Mouse (Mus musculus): ENCODE measurements at regions not wholly inside any gene's neighbourhood (a gene's known extent, or its start where the extent isn't known, plus 50 kb on each side); places are given as distances from the start of the nearest gene placed in this dataset.

GRCm38 (mm10) chr10:126169095-126169873 lies 203.3 kb downstream of the Lrig3 start:
- Histone ChIP-seq H3K4me3 (ENCODE audit: low read depth, low read length) (no peak overlapping the region), H3K27me3 (replicated peaks; ENCODE audit: insufficient read depth, low read length) (0 out of 2 replicates have a peak, but pooled peaks cover 3% of the 10 kb centered on the region), H3K4me1 (ENCODE audit: insufficient read depth, low read depth, low read length) (no peaks in the 10 kb centered on the region), H3K27ac (ENCODE audit: low read length) (no peak overlapping the region), H3K4me2 (replicated peaks; ENCODE audit: low read depth, low read length) (no peak overlapping the region; the same call in 1 of the 2 replicates), H3K9me3 (ENCODE audit: low read length) (no peaks in the 10 kb centered on the region), H3K9ac (replicated peaks; ENCODE audit: low read depth) (no peak overlapping the region), H3K36me3 (ENCODE audit: insufficient read depth, low read length) (no peaks in the 10 kb centered on the region)
- no peak for ATAC-seq
- DNase-seq (ENCODE audit: low spot score): no peak
- WGBS: 50% methylated on average over 25 of the region's 25 CpGs
- TF ChIP-seq CTCF (IDR thresholded peaks at IDR 0.05): no peak
- no peak for TF ChIP-seq EP300 (IDR thresholded peaks at IDR 0.05)

- Histone ChIP-seq H3K27me3 (replicated peaks; ENCODE audit: insufficient read depth, low read length) (0 out of 2 replicates have a peak, but pooled peaks cover 3% of the 10 kb centered on the region), H3K4me3 (ENCODE audit: low read depth, low read length) (no peak overlapping the region), H3K4me2 (replicated peaks; ENCODE audit: low read depth, low read length) (no peak overlapping the region), H3K27ac (ENCODE audit: low read length) (no peak overlapping the region), H3K9me3 (ENCODE audit: low read length) (no peaks in the 10 kb centered on the region), H3K4me1 (ENCODE audit: insufficient read depth, low read depth, low read length) (no peaks in the 10 kb centered on the region), H3K9ac (replicated peaks; ENCODE audit: low read depth) (no peak overlapping the region), H3K36me3 (ENCODE audit: insufficient read depth, low read length) (no peaks in the 10 kb centered on the region)
- DNase-seq (ENCODE audit: low spot score): no peak
- 49% methylated on average over 5 of the region's 5 CpGs for WGBS
- ATAC-seq: no peak
- TF ChIP-seq CTCF (IDR thresholded peaks at IDR 0.05) (peak; percentile 55), EP300 (IDR thresholded peaks at IDR 0.05) (no peak)
Observed at GRCm38 (mm10) chr10:126169874-126170163, 203.9 kb downstream of the Lrig3 start.

- ATAC-seq: no peak
- Histone ChIP-seq H3K27me3 (replicated peaks; ENCODE audit: insufficient read depth, low read length) (no peaks in the 10 kb centered on the region), H3K4me2 (replicated peaks; ENCODE audit: low read depth, low read length) (no peak overlapping the region), H3K9ac (replicated peaks; ENCODE audit: low read depth) (no peak overlapping the region), H3K36me3 (ENCODE audit: insufficient read depth, low read length) (no peaks in the 10 kb centered on the region), H3K9me3 (ENCODE audit: low read length) (no peaks in the 10 kb centered on the region), H3K4me1 (ENCODE audit: insufficient read depth, low read depth, low read length) (no peaks in the 10 kb centered on the region), H3K27ac (ENCODE audit: low read length) (no peak overlapping the region), H3K4me3 (ENCODE audit: low read depth, low read length) (no peak overlapping the region)
- TF ChIP-seq CTCF (IDR thresholded peaks at IDR 0.05): no peak
- TF ChIP-seq EP300 (IDR thresholded peaks at IDR 0.05): no peak
- WGBS: 74% methylated on average over 4 of the region's 4 CpGs
- DNase-seq (ENCODE audit: low spot score): no peak
Observed at GRCm38 (mm10) chr10:126176759-126177473, 210.9 kb downstream of the Lrig3 start.

DNA sequence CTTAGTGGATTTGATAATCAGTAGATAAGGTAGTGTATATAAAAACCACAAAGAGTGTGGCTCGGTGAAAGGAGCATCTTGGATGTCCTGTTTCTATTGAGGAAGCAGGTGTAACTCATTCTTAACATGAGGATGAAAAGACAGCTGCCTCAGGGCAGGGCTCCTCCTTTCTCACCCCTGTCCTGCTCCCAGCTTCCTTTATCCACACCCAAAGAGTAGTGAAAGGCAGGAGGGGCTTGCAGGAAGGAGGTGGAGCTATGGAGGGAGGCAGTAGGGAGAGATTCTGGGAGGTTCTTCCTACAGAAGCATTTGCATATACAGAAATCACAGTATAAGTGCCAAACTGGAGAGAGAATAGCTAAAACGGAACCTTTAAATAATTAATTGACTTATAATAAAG lies 216.4 kb downstream of the Lrig3 start:
- Histone ChIP-seq H3K36me3 (ENCODE audit: insufficient read depth, low read length) (no peaks in the 10 kb centered on the region), H3K9ac (replicated peaks; ENCODE audit: low read depth) (no peak overlapping the region), H3K27ac (ENCODE audit: low read length) (no peak overlapping the region), H3K9me3 (ENCODE audit: low read length) (no peaks in the 10 kb centered on the region), H3K27me3 (replicated peaks; ENCODE audit: insufficient read depth, low read length) (no peaks in the 10 kb centered on the region), H3K4me1 (ENCODE audit: insufficient read depth, low read depth, low read length) (no peaks in the 10 kb centered on the region), H3K4me3 (ENCODE audit: low read depth, low read length) (no peak overlapping the region), H3K4me2 (replicated peaks; ENCODE audit: low read depth, low read length) (no peak overlapping the region)
- WGBS: 70% methylated on average over 2 of the region's 2 CpGs
- TF ChIP-seq CTCF (IDR thresholded peaks at IDR 0.05): no peak
- no peak for TF ChIP-seq EP300 (IDR thresholded peaks at IDR 0.05)
- no peak for DNase-seq (ENCODE audit: low spot score)
- no peak for ATAC-seq

GRCm38 (mm10) chr10:126183961-126184360 lies 218.0 kb downstream of the Lrig3 start:
- Histone ChIP-seq H3K9me3 (ENCODE audit: low read length) (no peaks in the 10 kb centered on the region), H3K36me3 (ENCODE audit: insufficient read depth, low read length) (no peaks in the 10 kb centered on the region), H3K4me3 (ENCODE audit: low read depth, low read length) (no peak overlapping the region), H3K9ac (replicated peaks; ENCODE audit: low read depth) (no peak overlapping the region), H3K4me2 (replicated peaks; ENCODE audit: low read depth, low read length) (no peak overlapping the region), H3K4me1 (ENCODE audit: insufficient read depth, low read depth, low read length) (no peaks in the 10 kb centered on the region), H3K27ac (ENCODE audit: low read length) (no peak overlapping the region), H3K27me3 (replicated peaks; ENCODE audit: insufficient read depth, low read length) (no peaks in the 10 kb centered on the region)
- DNase-seq (ENCODE audit: low spot score): no peak
- no peak for ATAC-seq
- TF ChIP-seq EP300 (IDR thresholded peaks at IDR 0.05): no peak
- no peak for TF ChIP-seq CTCF (IDR thresholded peaks at IDR 0.05)
- 73% methylated on average over 2 of the region's 2 CpGs for WGBS

DNA sequence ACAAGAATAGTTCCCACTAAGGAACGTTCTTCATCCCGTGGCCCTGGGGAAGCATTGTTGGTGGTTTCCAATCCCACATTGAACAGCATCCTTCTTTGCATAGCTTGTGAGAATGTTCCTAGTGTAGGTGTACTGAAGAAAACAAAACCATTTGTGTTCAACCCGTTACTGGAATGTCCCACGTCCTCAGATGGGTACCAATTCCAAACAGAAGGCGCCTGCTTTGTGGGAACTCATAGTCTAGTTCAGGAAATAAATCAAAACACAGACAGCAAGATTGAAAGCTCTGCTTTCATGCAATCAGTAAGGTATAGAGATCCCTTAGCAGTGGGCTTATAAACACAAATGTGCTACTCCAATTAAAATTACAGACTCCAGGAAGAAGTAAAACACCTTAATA lies 219.4 kb downstream of the Lrig3 start:
- 89% methylated on average over 5 of the region's 5 CpGs for WGBS
- ATAC-seq (no peak), DNase-seq (ENCODE audit: low spot score) (no peak)
- no peak overlapping the region for H3K4me3 ChIP-seq (ENCODE audit: low read depth, low read length)
- no peak for TF ChIP-seq CTCF (IDR thresholded peaks at IDR 0.05)
- TF ChIP-seq EP300 (IDR thresholded peaks at IDR 0.05): no peak
- no peak overlapping the region for H3K4me2 ChIP-seq (replicated peaks; ENCODE audit: low read depth, low read length)
- no peaks in the 10 kb centered on the region for H3K36me3 ChIP-seq (ENCODE audit: insufficient read depth, low read length)
- H3K27me3 ChIP-seq (replicated peaks; ENCODE audit: insufficient read depth, low read length): no peaks in the 10 kb centered on the region
- H3K27ac ChIP-seq (ENCODE audit: low read length): no peak overlapping the region
- no peaks in the 10 kb centered on the region for H3K4me1 ChIP-seq (ENCODE audit: insufficient read depth, low read depth, low read length)
- H3K9ac ChIP-seq (replicated peaks; ENCODE audit: low read depth): no peak overlapping the region
- no peaks in the 10 kb centered on the region for H3K9me3 ChIP-seq (ENCODE audit: low read length)

All from lung, postnatal 0 days (tissue).